Mouse (Mus musculus) spleen, adult 2 months (tissue): ENCODE measurements around the gene Smpd3. TPM values are rescaled to one million over a fixed set of nuclear protein-coding genes. Genes with fewer than 3 reads are reported as not detected.
A peak's percentile ranks its signal among the peaks of the same experiment; 100 is the strongest.
"Not testable (repeated sequence)": the region's sequence is repeated elsewhere in the genome, so short reads cannot be mapped to it uniquely, and the experiment has no call there.

Experiments
- DNase-seq, 2 experiments: peaks; one replicate each; pipeline versions ENCODE4 v3.0.0 to v3.0.0-alpha.2; 2012 to 2021; ENCODE audit warnings: low spot score in 2 of 2, low read depth in 1 of 2
- H3K27ac ChIP-seq: fragments of 200-500 bp; 2 replicates; pipeline ENCODE4 v1.5.1; 2012; ENCODE audit warnings: low read length, inconsistent platforms; ENCODE audit not compliant: insufficient read depth
- H3K27me3 ChIP-seq: fragments of 200-500 bp; 2 replicates; pipeline ENCODE4 v1.6.1; 2012; ENCODE audit warnings: mild to moderate bottlenecking, moderate library complexity, low read length, inconsistent platforms; ENCODE audit not compliant: control insufficient read depth, insufficient read depth
- H3K36me3 ChIP-seq: fragments of 200-500 bp; 2 replicates; pipeline ENCODE4 v1.6.1; 2012; ENCODE audit warnings: mild to moderate bottlenecking, low read length, inconsistent platforms; ENCODE audit not compliant: control insufficient read depth, insufficient read depth
- H3K4me1 ChIP-seq: fragments of 200-500 bp; 2 replicates; pipeline ENCODE4 v1.6.1; 2011; ENCODE audit warnings: inconsistent platforms; ENCODE audit not compliant: control insufficient read depth, insufficient read depth, insufficient read length
- H3K4me3 ChIP-seq: fragments of 200-500 bp; 2 replicates; pipeline ENCODE4 v1.5.1; 2011; ENCODE audit warnings: mild to moderate bottlenecking, inconsistent platforms; ENCODE audit not compliant: insufficient read depth, insufficient read length; ENCODE audit errors: extremely low read depth
- CTCF ChIP-seq: fragments of 200-500 bp; IDR thresholded peaks from 2 replicates; pipeline ENCODE4 v1.5.1; 2011; ENCODE audit warnings: mild to moderate bottlenecking, inconsistent platforms; ENCODE audit not compliant: insufficient read depth, insufficient read length, insufficient replicate concordance; ENCODE audit errors: extremely low read depth
- POLR2A ChIP-seq: fragments of 200-500 bp; IDR thresholded peaks from 2 replicates; pipeline ENCODE4 v1.6.1; 2011; ENCODE audit warnings: low read depth, low read length, inconsistent platforms
- WGBS: fragments of 180-500 bp; shearing (Covaris S2); methylation state at CpG from one replicate; pipeline ENCODE4 v1.1.7; 2018; 5-methylcytosine and 5-hydroxymethylcytosine counted together
- polyA plus RNA-seq: library from polyadenylated mRNA; depleted of rRNA; stranded (reverse); fragments of >200 nt; gene quantifications from 2 replicates; pipeline ENCODE4 v1.2.3, GENCODE M21; 2012

The Smpd3 gene
- polyA plus RNA-seq, 1 experiment, result 1.1 TPM

DNA sequence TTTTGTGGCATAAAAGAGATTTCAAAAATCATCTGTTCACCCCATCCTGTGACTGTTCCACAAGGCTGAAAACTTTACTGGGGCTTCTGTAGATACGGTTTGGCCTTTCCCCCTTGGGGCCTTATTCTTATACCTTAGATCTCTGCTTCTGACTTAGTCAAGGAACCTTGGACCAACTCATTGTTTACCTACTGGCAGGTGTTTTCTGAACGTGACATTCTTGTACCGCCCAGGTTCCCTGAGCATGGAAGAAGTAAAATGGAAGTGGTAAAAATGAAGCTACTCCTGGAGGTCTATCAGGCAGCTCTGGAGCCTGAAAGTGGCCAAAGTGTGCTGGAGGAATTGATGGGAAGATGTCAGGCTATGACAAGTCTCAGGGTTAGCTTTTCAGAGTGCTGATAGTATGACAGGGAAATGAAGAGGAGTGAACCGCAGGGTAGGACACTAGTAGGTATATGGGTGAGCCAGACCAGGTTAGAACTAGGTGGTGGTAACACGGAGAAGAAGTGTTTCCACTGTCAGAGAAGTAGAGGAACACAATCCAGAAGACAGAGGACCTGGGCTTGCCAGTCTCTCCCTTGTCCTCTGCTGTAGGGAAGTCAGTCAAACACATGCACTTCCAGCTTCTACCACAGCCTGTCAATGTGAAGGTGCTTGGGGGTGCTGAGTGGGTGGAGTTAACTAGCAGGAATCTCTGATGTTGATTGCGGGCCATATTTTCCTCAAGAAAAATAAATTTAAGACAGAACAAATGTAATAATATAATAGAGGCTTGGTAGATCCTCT is 22.2 kb downstream of the Smpd3 start:
- WGBS, result 60% methylated on average over 6 of the region's 6 CpGs

DNA sequence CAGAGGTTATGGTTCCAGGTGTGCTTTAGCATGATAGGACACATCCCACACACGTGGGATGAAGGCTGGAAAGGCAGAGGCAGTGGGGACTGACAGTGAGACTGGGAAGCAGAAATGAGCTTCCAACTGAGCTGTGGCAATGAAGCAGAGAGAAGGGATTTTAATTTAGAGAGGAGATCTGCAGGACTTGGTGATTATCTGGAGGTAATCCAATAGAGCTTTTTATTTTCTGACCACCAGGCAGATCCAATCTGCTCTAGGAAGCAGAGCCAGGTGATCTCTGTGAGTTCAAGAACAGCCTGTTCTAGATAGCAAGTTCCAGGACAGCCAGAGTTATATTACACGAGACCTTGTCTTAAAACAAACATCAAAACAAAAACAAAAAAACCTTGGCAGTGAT is 24.0 kb downstream of the Smpd3 start:
- Histone ChIP-seq H3K36me3 (no peaks in the 10 kb centered on the region), H3K27me3 (no peaks in the 10 kb centered on the region), H3K4me1 (peaks cover 24% of the 10 kb centered on the region), H3K4me3 (no peak overlapping the region), H3K27ac (no peak overlapping the region)
- 75% methylated on average over 2 of the region's 2 CpGs for WGBS
- no peak for TF ChIP-seq CTCF
- no peak for TF ChIP-seq POLR2A
- DNase-seq, result no peak

More for the DNA sequence above, 22.2 kb downstream of the Smpd3 start:
- no peaks in the 10 kb centered on the region for H3K36me3 ChIP-seq
- no peak overlapping the region for H3K27ac ChIP-seq
- no peaks in the 10 kb centered on the region for H3K27me3 ChIP-seq
- TF ChIP-seq CTCF, result no peak
- TF ChIP-seq POLR2A, result no peak
- DNase-seq, result no peak
- H3K4me3 ChIP-seq, result no peak overlapping the region
- H3K4me1 ChIP-seq, result peaks cover 15% of the 10 kb centered on the region

DNA sequence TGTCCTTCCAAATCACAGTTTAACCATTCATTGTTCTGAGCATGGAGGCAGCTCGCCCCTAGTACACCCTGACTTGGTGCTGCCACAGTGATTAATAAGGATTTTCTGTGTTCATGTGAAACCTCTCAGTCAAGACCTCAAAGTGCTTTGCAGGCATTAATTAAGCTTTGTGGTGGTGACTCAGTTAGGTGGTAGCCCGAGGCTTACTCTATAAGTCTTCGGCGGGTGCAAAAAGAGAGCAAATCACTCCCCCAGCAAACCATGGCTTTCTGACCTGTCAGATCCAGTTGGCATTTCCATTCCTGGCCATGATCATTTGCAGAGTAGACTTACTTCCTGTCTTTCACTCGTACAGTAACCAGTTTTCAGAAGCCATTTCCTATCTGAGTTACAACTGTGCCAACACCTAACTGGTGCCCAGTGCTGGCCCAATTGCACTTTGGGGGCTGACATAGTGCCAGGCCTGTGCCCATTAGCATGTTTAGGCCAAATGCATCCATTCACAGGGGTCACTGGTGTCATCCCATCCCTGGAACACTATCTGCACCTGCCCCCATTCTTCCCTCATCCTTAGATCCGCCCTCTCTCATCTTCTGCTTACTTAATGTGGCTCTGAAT is 24.6 kb downstream of the Smpd3 start:
- 80% methylated on average over 6 of the region's 6 CpGs for WGBS
- Histone ChIP-seq H3K4me1 (peaks cover 30% of the 10 kb centered on the region), H3K27ac (no peak overlapping the region), H3K4me3 (no peak overlapping the region), H3K27me3 (no peaks in the 10 kb centered on the region), H3K36me3 (no peaks in the 10 kb centered on the region)
- DNase-seq, result no peak
- TF ChIP-seq CTCF, result no peak
- TF ChIP-seq POLR2A, result no peak

DNA sequence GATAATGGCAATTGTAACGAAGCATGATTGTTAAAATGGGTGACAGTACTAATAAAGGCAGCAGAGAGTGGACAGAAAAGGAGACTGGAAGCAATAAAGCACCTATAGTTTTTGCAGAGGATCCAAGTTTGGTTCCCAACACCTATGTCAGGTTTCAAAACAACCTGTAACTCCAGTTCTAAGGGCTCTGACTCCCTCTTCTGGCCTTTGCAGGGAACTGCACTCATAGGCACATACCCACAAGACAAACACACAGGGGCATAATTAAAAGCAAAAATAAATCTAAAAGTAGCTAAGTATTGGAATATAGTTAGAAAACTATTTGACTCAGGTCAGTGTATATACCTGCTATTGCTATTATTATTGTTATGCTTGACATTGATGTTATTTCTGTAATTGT is 25.8 kb downstream of the Smpd3 start:
- no peak for DNase-seq
- Histone ChIP-seq H3K4me3 (no peak overlapping the region), H3K4me1 (peaks cover 30% of the 10 kb centered on the region), H3K27ac (no peak overlapping the region), H3K36me3 (no peaks in the 10 kb centered on the region), H3K27me3 (no peaks in the 10 kb centered on the region)
- TF ChIP-seq CTCF (no peak), POLR2A (no peak)
- WGBS, result 96% methylated on average over 1 of the region's 1 CpGs

DNA sequence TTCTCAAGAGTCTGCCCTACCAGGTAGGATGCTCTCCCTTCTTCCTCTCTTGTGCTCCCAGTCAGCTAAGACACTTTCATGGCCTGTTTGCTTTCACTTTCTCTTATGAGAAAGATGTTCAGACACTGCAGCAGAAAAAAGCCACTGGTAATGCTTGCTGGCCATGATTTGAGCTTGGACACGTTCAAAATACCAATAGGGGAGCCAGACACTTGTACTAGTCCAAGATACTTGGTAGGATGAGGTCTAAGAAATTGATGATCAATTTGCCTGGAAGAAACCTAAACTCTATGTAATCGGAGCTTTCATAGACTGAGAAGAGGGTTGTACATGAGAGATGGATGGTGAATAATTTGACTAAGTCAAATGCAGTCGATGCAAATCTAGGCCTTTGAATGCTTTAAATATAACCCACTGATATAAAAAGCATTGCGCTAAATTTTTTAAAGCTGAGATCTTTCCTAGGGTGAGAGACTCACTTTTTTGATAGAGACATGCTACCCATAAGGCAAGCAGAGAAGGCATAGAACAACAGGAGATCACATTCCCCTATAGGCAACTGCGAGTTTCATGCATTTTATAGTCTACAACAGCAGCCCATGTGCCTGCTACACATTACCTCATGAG is 27.6 kb downstream of the Smpd3 start:
- no peak overlapping the region for H3K27ac ChIP-seq
- 67% methylated on average over 5 of the region's 5 CpGs for WGBS
- no peaks in the 10 kb centered on the region for H3K36me3 ChIP-seq
- no peak for DNase-seq
- peaks cover 20% of the 10 kb centered on the region for H3K4me1 ChIP-seq
- H3K27me3 ChIP-seq, result no peaks in the 10 kb centered on the region
- no peak overlapping the region for H3K4me3 ChIP-seq
- no peak for TF ChIP-seq POLR2A
- TF ChIP-seq CTCF, result no peak

DNA sequence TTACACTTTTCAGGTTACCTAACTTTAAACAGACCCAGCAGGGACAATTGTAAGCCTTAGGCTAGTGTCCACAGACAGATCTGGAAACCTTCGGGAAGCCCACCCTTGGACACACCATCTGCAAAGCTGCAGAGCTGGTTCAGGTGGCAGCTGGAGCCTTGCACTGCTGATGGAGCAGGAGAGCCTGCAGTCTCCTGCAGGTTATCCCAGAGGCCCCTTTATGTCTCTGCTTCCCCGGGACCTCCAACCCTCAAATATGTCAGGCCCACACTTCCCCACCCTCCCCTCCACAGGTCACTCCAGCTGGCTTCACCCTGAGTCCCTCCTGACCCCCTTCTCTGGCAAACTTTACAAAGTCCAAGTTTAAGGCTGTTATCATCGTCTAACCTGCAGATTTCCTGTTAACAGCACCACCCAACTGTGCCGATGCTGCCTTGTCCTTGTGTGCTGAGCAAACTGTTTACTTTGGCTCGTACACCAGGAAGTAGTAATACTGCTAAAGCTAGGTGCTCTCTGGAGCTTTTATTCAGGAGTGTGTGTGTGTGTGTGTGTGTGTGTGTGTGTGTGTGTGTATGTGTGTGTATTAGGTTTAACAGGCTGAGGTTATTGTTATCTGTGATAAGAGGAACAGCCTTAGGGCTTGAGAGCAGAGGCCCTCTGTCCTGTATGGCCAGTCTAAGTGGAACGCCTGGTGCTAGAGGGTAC is 29.6 kb downstream of the Smpd3 start:
- not testable (repeated sequence) for H3K27me3 ChIP-seq, H3K36me3 ChIP-seq, H3K4me3 ChIP-seq, DNase-seq
- peak overlapping the region; percentile 45 for H3K27ac ChIP-seq
- 38% methylated on average over 6 of the region's 6 CpGs for WGBS
- peaks cover 17% of the 10 kb centered on the region for H3K4me1 ChIP-seq
